Mouse (Mus musculus) gastrocnemius, adult 8-10 months (tissue): ENCODE results near the gene Ctbp2. TPM values are rescaled to one million over a fixed set of nuclear protein-coding genes. Genes with fewer than 3 reads are reported as not detected.
A peak's percentile ranks its signal among the peaks of the same experiment; 100 is the strongest.
"Not testable (repeated sequence)": the region's sequence is repeated elsewhere in the genome, so short reads cannot be mapped to it uniquely, and the experiment has no call there.

Source experiments
- DNase-seq, 2 experiments: peaks; one replicate each; pipeline ENCODE4 v3.0.0; 2022; ENCODE audit warnings: low spot score in 2 of 2
- total RNA-seq, 4 experiments: library from RNA; stranded (reverse); gene quantifications; 2 replicates each; pipeline ENCODE4 v1.2.4; 2022

Gene Ctbp2
- total RNA-seq, 4 experiments from 2014 or later: 15.9 to 19.6 (median 18.1) TPM

GRCm38 (mm10) chr7:133121080-133121607, 3.0 kb downstream of the Ctbp2 start:
- no peak for DNase-seq

GRCm38 (mm10) chr7:133120221-133120751, 3.9 kb downstream of the Ctbp2 start:
- no peak for DNase-seq

- no peak for DNase-seq
Measured at GRCm38 (mm10) chr7:133117815-133118214, 6.3 kb downstream of the Ctbp2 start.

- no peak for DNase-seq
Measured at GRCm38 (mm10) chr7:133116542-133116941, 7.6 kb downstream of the Ctbp2 start.

- DNase-seq: no peak
Measured at GRCm38 (mm10) chr7:133115886-133116285, 8.3 kb downstream of the Ctbp2 start.

GRCm38 (mm10) chr7:133114847-133115470, 9.2 kb downstream of the Ctbp2 start:
- DNase-seq: no peak

- no peak for DNase-seq
Measured at GRCm38 (mm10) chr7:133113185-133113895, 10.8 kb downstream of the Ctbp2 start.

- DNase-seq: peak in 1 of 2 experiments; percentile 5
Measured at GRCm38 (mm10) chr7:133112351-133112831, 11.8 kb downstream of the Ctbp2 start.

- DNase-seq: no peak
Measured at GRCm38 (mm10) chr7:133109442-133109841, 14.7 kb downstream of the Ctbp2 start.

GRCm38 (mm10) chr7:133108695-133109094, 15.5 kb downstream of the Ctbp2 start:
- DNase-seq: no peak

- peak; percentile 39 to 56 for DNase-seq
Measured at GRCm38 (mm10) chr7:133102578-133102977, 21.6 kb downstream of the Ctbp2 start.

- no peak for DNase-seq
Measured at GRCm38 (mm10) chr7:133101070-133101469, 23.1 kb downstream of the Ctbp2 start.

- no peak for DNase-seq
Measured at GRCm38 (mm10) chr7:133100178-133100577, 24.0 kb downstream of the Ctbp2 start.

- DNase-seq: no peak
Measured at GRCm38 (mm10) chr7:133099266-133099665, 24.9 kb downstream of the Ctbp2 start.

GRCm38 (mm10) chr7:133098118-133098793, 25.9 kb downstream of the Ctbp2 start:
- no peak for DNase-seq

GRCm38 (mm10) chr7:133095610-133096009, 28.5 kb downstream of the Ctbp2 start:
- DNase-seq: not testable (repeated sequence)

GRCm38 (mm10) chr7:133094711-133095495, 29.3 kb downstream of the Ctbp2 start:
- DNase-seq: no peak

- no peak for DNase-seq
Measured at GRCm38 (mm10) chr7:133094161-133094560, 30.0 kb downstream of the Ctbp2 start.

GRCm38 (mm10) chr7:133093731-133094130, 30.4 kb downstream of the Ctbp2 start:
- no peak for DNase-seq

GRCm38 (mm10) chr7:133090641-133091040, 33.5 kb downstream of the Ctbp2 start:
- DNase-seq: no peak
